In the genomic region with DNA sequence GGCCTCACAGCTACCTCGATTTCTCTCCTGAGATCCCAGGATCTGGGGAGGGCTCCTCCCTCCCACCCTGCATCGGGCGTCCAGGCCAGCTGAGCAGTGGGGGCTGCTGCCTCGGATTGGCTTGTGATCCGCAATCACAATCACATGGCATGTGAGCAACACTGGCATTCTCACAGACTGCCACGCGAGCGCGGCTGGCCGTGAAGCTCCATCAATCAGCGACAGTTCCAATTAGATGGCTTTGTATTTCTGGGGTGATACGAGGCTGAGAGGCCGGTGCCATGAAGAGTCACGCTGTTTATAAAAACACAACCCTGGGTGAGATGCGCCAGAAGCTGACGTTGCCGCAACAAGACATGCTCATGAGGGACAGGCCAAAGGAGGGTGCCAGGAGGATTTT, we compare ENCODE assay signal across 12 mouse cellular contexts.
DNase-seq lines count a peak whose midpoint lies in the region; ATAC-seq and TF ChIP-seq lines count a peak whose summit lies in the region.
"Had no signal": no experiment of that assay in that cellular context is flagged by ENCODE, and none has a peak within 500 bp of the region (broad histone marks: within the 10 kb centered on the region; RNA-seq: fewer than 3 reads in every experiment).

No protein-coding gene starts in this region.

- TF ChIP-seq EP300 in stomach, postnatal 0 days (optimal IDR thresholded peaks at IDR 0.05): no peak

- no peaks in the 10 kb centered on the region for H3K27me3 ChIP-seq in heart, embryonic 10.5 days (ENCODE audit: insufficient read depth, poor library complexity, severe bottlenecking)
- H3K27me3 ChIP-seq in neural tube, embryonic 11.5 days (ENCODE audit: control insufficient read depth, insufficient read depth, low read length): no peaks in the 10 kb centered on the region
- peaks cover 3% of the 10 kb centered on the region; the same call in 1 of the 2 replicates for H3K27me3 ChIP-seq in limb, embryonic 10.5 days (ENCODE audit: low read depth, poor library complexity, severe bottlenecking)
- H3K27me3 ChIP-seq in stomach, postnatal 0 days (ENCODE audit: control insufficient read depth, insufficient read depth, low read length): no peaks in the 10 kb centered on the region
- H3K27me3 ChIP-seq: intestine, embryonic 15.5 days; Patski had no signal

- H3K4me3 ChIP-seq in heart, embryonic 10.5 days: no peak overlapping the region
- H3K4me3 ChIP-seq in neural tube, embryonic 11.5 days (ENCODE audit: low read depth, low read length): no peak overlapping the region
- H3K4me3 ChIP-seq in limb, embryonic 10.5 days: no peak overlapping the region
- no peak overlapping the region for H3K4me3 ChIP-seq in stomach, postnatal 0 days (ENCODE audit: low read depth, low read length)
- H3K4me3 ChIP-seq: intestine, embryonic 15.5 days had no signal

- no peak overlapping the region for H3K4me2 ChIP-seq in neural tube, embryonic 11.5 days (ENCODE audit: low read depth)
- no peak overlapping the region for H3K4me2 ChIP-seq in stomach, postnatal 0 days (replicated peaks; ENCODE audit: low read depth)
- H3K4me2 ChIP-seq: intestine, embryonic 15.5 days had no signal

- peak overlapping the region; percentile 28; the same call in 1 of the 2 replicates for H3K9ac ChIP-seq in neural tube, embryonic 11.5 days (ENCODE audit: low read length)
- peak overlapping the region; percentile 1; the same call in 1 of the 2 replicates for H3K9ac ChIP-seq in stomach, postnatal 0 days (ENCODE audit: low read length)
- H3K9ac ChIP-seq: intestine, embryonic 15.5 days had no signal

- DNase-seq in heart, embryonic 10.5 days (ENCODE audit: low spot score): no peak
- DNase-seq in heart, adult 8-10 months (ENCODE audit: low spot score): no peak
- no peak for DNase-seq in neural tube, embryonic 11.5 days (ENCODE audit: low spot score)
- no peak for DNase-seq in neural tube, embryonic 10.5 days (ENCODE audit: extremely low spot score, low spot score)
- DNase-seq in limb, embryonic 10.5 days (ENCODE audit: low spot score): no peak
- no peak for DNase-seq in stomach, postnatal 0 days (ENCODE audit: low spot score)
- no peak for DNase-seq in cerebellum, adult 11 months
- no peak for DNase-seq in yolk sac, embryonic 10.5 days (ENCODE audit: low spot score)
- DNase-seq: B cell, adult 2 months; cerebellum, postnatal 36 days had no signal

- peaks cover 63% of the 10 kb centered on the region for H3K4me1 ChIP-seq in heart, embryonic 10.5 days
- H3K4me1 ChIP-seq in neural tube, embryonic 11.5 days (ENCODE audit: control insufficient read depth, insufficient read depth, low read length): peaks cover 25% of the 10 kb centered on the region
- peaks cover 68% of the 10 kb centered on the region for H3K4me1 ChIP-seq in limb, embryonic 10.5 days
- H3K4me1 ChIP-seq in stomach, postnatal 0 days (replicated peaks; ENCODE audit: control insufficient read depth, insufficient read depth): peaks cover 15% of the 10 kb centered on the region

- WGBS in heart, embryonic 10.5 days: 64% methylated on average over 17 of the region's 17 CpGs
- 48% methylated on average over 17 of the region's 17 CpGs for WGBS in neural tube, embryonic 11.5 days
- WGBS in limb, embryonic 10.5 days: 44% methylated on average over 17 of the region's 17 CpGs
- WGBS in stomach, postnatal 0 days: 53% methylated on average over 17 of the region's 17 CpGs

- no peak for TF ChIP-seq CTCF in stomach, postnatal 0 days (IDR thresholded peaks at IDR 0.05; ENCODE audit: low read depth)

- H3K27ac ChIP-seq in heart, embryonic 10.5 days: 0 out of 2 replicates have a peak overlapping the region, but pooled peaks have one; percentile 48
- H3K27ac ChIP-seq in neural tube, embryonic 11.5 days (ENCODE audit: low read depth, low read length): no peak overlapping the region; the same call in 1 of the 2 replicates
- H3K27ac ChIP-seq in limb, embryonic 10.5 days: peak overlapping the region; percentile 67
- no peak overlapping the region for H3K27ac ChIP-seq in stomach, postnatal 0 days (replicated peaks)

- ATAC-seq in neural tube, embryonic 11.5 days (ENCODE audit: insufficient read depth, low FRiP score, low TSS enrichment): no peak
- no peak for ATAC-seq in stomach, postnatal 0 days (ENCODE audit: low FRiP score, low TSS enrichment)
- ATAC-seq: intestine, embryonic 15.5 days; Patski had no signal

- no peaks in the 10 kb centered on the region for H3K36me3 ChIP-seq in heart, embryonic 10.5 days
- H3K36me3 ChIP-seq in neural tube, embryonic 11.5 days (ENCODE audit: control insufficient read depth, insufficient read depth, low read length): no peaks in the 10 kb centered on the region
- H3K36me3 ChIP-seq in limb, embryonic 10.5 days: 0 out of 2 replicates have a peak, but pooled peaks cover 3% of the 10 kb centered on the region
- H3K36me3 ChIP-seq in stomach, postnatal 0 days (ENCODE audit: control insufficient read depth, insufficient read depth, low read length): no peaks in the 10 kb centered on the region
- H3K36me3 ChIP-seq: intestine, embryonic 15.5 days had no signal

- no peaks in the 10 kb centered on the region for H3K9me3 ChIP-seq in heart, embryonic 10.5 days
- H3K9me3 ChIP-seq in neural tube, embryonic 11.5 days (ENCODE audit: control insufficient read depth, low read length): no peaks in the 10 kb centered on the region
- no peaks in the 10 kb centered on the region for H3K9me3 ChIP-seq in limb, embryonic 10.5 days (replicated peaks)
- no peaks in the 10 kb centered on the region for H3K9me3 ChIP-seq in stomach, postnatal 0 days (ENCODE audit: control insufficient read depth, low read length)
- H3K9me3 ChIP-seq: intestine, embryonic 15.5 days had no signal

Comparison
In these comparisons a context has a peak if more than half of its experiments do, and no peak if none do; other contexts are left out.
1. H3K27ac ChIP-seq: peak in heart, embryonic 10.5 days (single experiment) and limb, embryonic 10.5 days (single experiment); none in neural tube, embryonic 11.5 days (single experiment) and stomach, postnatal 0 days (single experiment).